Mouse (Mus musculus) intestine, postnatal 0 days (tissue): ENCODE results near the gene Pcsk6. TPM values are rescaled to one million over a fixed set of nuclear protein-coding genes. Genes with fewer than 3 reads are reported as not detected.
"Not testable (repeated sequence)": the region's sequence is repeated elsewhere in the genome, so short reads cannot be mapped to it uniquely, and the experiment has no call there.

ENCODE experiments used
- ATAC-seq: fragments of 200-750 bp; cut with Nextera tagmentation; 2 replicates; pipeline ENCODE4 v1.8.0; 2017; ENCODE audit warnings: mild to moderate bottlenecking, moderate TSS enrichment, moderate library complexity
- H3K27ac ChIP-seq: fragments of 300-500 bp; sonication (generic); 2 replicates; pipeline ENCODE4 v1.5.1; 2014; ENCODE audit warnings: mild to moderate bottlenecking, low read depth, low read length, moderate library complexity
- H3K27me3 ChIP-seq: fragments of 300-500 bp; sonication (generic); replicated peaks from 2 replicates; pipeline ENCODE4 v1.6.1; 2014; ENCODE audit warnings: low read length, mixed read lengths; ENCODE audit not compliant: control insufficient read depth, insufficient read depth
- H3K36me3 ChIP-seq: fragments of 300-500 bp; sonication (generic); 2 replicates; pipeline ENCODE4 v1.6.1; 2014; ENCODE audit warnings: mild to moderate bottlenecking, moderate library complexity; ENCODE audit not compliant: control insufficient read depth, insufficient read depth
- H3K4me1 ChIP-seq: fragments of 300-500 bp; sonication (generic); replicated peaks from 2 replicates; pipeline ENCODE4 v1.6.1; 2014; ENCODE audit warnings: antibody characterized with exemption, low read length, mixed read lengths; ENCODE audit not compliant: control insufficient read depth, insufficient read depth
- H3K4me2 ChIP-seq: fragments of 300-500 bp; sonication (generic); replicated peaks from 2 replicates; pipeline ENCODE4 v1.6.1; 2014; ENCODE audit warnings: low read depth, mild to moderate bottlenecking, moderate library complexity
- H3K4me3 ChIP-seq: fragments of 300-500 bp; sonication (generic); 2 replicates; pipeline ENCODE4 v1.5.1; 2014; ENCODE audit warnings: low read depth, low read length
- H3K9ac ChIP-seq: fragments of 300-500 bp; sonication (generic); 2 replicates; pipeline ENCODE4 v1.6.1; 2014; ENCODE audit warnings: mild to moderate bottlenecking, low read depth, low read length
- H3K9me3 ChIP-seq: fragments of 300-500 bp; sonication (generic); 2 replicates; pipeline ENCODE4 v1.6.1; 2016; ENCODE audit warnings: mixed run types; ENCODE audit not compliant: control insufficient read depth
- CTCF ChIP-seq: sonication (generic); IDR thresholded peaks from 2 replicates; pipeline ENCODE4 v1.5.1; 2016; ENCODE audit warnings: low read depth, mild to moderate bottlenecking, control low read depth, antibody characterized with exemption, moderate library complexity
- WGBS: fragments of 180-500 bp; shearing (Covaris S2); extraction: QIAGEN DNeasy Blood & Tissue Kit; methylation state at CpG from one replicate; pipeline ENCODE4 v1.1.7; 2014; 5-methylcytosine and 5-hydroxymethylcytosine counted together
- polyA plus RNA-seq: library from polyadenylated mRNA; unstranded; fragments of >200 nt; fragmentation: Nextera tagmentation; extraction: Ambion mirVana; gene quantifications from 2 replicates; pipeline ENCODE4 v1.2.1, GENCODE M21; 2015

Gene Pcsk6
- polyA plus RNA-seq, 1 experiment from 2014 or later = 4.7 TPM

DNA sequence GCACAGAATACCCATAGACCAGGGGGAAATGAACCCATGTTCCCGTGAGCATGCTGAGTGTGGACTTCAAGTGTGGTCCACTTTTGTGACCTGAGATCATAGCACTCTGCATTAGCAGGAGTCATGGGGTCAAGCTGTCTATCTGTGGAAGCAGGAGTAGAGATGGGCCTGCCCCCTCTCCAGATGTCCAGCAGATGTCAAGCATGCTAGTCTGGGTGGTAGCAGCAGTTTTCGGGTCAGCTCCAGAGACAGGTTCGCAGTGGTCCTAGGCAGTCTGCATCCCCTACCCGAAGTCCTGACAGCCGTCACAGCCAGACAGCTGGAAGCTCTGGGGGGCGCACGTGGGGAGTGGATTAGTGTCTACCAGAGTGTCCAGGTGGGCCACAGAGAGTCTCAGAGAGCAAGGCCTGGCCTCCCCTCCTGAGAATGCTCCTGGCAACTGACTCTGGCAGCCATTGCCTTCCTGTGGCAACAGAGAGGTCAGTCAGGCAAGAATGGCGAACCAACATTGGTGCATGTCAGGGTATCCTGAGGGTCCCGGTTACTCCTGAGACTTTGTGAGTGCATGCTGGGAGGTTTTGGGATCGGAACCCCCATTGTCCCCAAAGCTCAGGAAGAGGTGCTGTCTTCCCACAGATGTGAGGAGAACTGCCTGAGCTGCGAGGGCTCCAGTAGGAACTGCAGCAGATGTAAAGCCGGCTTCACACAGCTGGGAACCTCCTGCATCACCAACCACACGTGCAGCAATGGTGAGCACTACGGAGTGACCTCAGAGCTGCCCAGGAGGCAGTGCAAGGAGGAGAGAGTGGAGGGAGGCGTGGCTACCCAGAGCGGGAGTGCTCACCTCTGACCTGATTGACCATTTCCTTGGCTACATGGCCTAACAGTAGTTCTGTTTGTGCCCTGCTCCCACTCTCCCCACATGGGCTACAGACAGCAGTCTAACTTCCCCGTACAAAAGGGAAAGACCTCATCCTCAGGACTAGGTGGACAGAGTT is 185.7 kb downstream of the Pcsk6 start:
- no peak overlapping the region for H3K4me3 ChIP-seq
- ATAC-seq = 0 out of 2 replicates have a peak, but pooled peaks have one; percentile 31

GRCm38 (mm10) chr7:66047975-66048374 is 186.4 kb downstream of the Pcsk6 start:
- Histone ChIP-seq H3K27ac (no peak overlapping the region), H3K4me3 (no peak overlapping the region), H3K4me1 (no peaks in the 10 kb centered on the region), H3K9me3 (peaks cover 3% of the 10 kb centered on the region; the same call in 1 of the 2 replicates), H3K27me3 (no peaks in the 10 kb centered on the region), H3K4me2 (no peak overlapping the region), H3K36me3 (no peaks in the 10 kb centered on the region), H3K9ac (no peak overlapping the region)
- ATAC-seq = no peak
- no peak for TF ChIP-seq CTCF
- WGBS = 72% methylated on average over 4 of the region's 4 CpGs

More for the DNA sequence above, 185.7 kb downstream of the Pcsk6 start:
- no peak for TF ChIP-seq CTCF
- H3K9me3 ChIP-seq = no peaks in the 10 kb centered on the region
- H3K27ac ChIP-seq = no peak overlapping the region
- no peak overlapping the region for H3K4me2 ChIP-seq
- no peaks in the 10 kb centered on the region for H3K4me1 ChIP-seq
- no peaks in the 10 kb centered on the region for H3K36me3 ChIP-seq
- 60% methylated on average over 17 of the region's 17 CpGs for WGBS
- H3K27me3 ChIP-seq = no peaks in the 10 kb centered on the region
- H3K9ac ChIP-seq = no peak overlapping the region

DNA sequence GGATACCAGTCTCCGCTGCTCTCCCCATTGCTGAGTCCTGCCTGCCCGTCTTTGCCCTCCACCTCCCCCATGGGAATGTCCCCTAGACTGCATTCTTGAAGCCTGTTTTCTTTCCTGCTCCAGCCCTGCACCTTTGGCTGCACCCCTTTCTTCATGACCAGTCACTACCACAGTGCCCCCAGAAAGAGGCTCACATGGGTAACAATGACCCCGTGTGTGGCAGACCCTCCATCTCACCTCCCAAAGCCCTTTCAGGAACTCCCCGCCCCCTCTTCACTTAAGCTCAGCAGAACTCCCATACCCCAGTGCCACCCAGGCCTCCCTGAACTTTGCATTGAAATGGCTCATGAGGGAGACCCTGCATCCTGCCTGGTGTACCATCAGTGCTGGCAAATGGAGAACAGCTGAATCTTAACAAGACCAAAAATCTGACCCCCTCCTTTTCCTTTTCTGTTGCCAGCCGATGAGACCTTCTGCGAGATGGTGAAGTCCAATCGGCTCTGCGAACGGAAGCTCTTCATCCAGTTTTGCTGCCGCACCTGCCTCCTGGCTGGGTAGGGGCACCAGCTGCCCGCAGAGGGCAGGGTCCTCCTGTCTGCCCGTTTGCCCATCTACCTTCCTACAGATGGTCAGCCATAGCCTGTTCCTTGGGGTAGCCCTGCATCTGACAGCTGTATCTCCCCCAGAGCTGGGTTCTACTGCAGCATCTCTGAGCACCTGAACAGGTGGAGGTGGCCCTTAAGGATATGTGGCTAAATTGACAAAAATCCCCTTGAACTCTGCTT is 187.1 kb downstream of the Pcsk6 start:
- H3K9ac ChIP-seq = no peak overlapping the region
- 86% methylated on average over 12 of the region's 12 CpGs for WGBS
- no peak for ATAC-seq
- H3K4me1 ChIP-seq = no peaks in the 10 kb centered on the region
- no peaks in the 10 kb centered on the region for H3K36me3 ChIP-seq
- H3K9me3 ChIP-seq = peaks cover 3% of the 10 kb centered on the region; the same call in 1 of the 2 replicates
- no peak overlapping the region for H3K27ac ChIP-seq
- no peak for TF ChIP-seq CTCF
- H3K4me2 ChIP-seq = no peak overlapping the region
- no peak overlapping the region for H3K4me3 ChIP-seq
- no peaks in the 10 kb centered on the region for H3K27me3 ChIP-seq

- H3K27ac ChIP-seq = no peak overlapping the region
- no peak for ATAC-seq
- no peaks in the 10 kb centered on the region for H3K36me3 ChIP-seq
- no peaks in the 10 kb centered on the region for H3K4me1 ChIP-seq
- WGBS = 91% methylated on average over 4 of the region's 4 CpGs
- H3K9me3 ChIP-seq = peaks cover 3% of the 10 kb centered on the region; the same call in 1 of the 2 replicates
- no peak for TF ChIP-seq CTCF
- H3K4me2 ChIP-seq = no peak overlapping the region
- H3K9ac ChIP-seq = no peak overlapping the region
- no peaks in the 10 kb centered on the region for H3K27me3 ChIP-seq
- H3K4me3 ChIP-seq = no peak overlapping the region
These were observed 192.5 kb downstream of the Pcsk6 start for GRCm38 (mm10) chr7:66053946-66054483.

GRCm38 (mm10) chr7:66055356-66055755 is 193.8 kb downstream of the Pcsk6 start:
- not testable (repeated sequence) for H3K4me1 ChIP-seq, H3K4me2 ChIP-seq, H3K4me3 ChIP-seq, ATAC-seq, H3K9me3 ChIP-seq, H3K36me3 ChIP-seq, H3K27ac ChIP-seq, H3K27me3 ChIP-seq, H3K9ac ChIP-seq
- WGBS = 12% methylated on average over 2 of the region's 2 CpGs
- TF ChIP-seq CTCF = peak; percentile 77

DNA sequence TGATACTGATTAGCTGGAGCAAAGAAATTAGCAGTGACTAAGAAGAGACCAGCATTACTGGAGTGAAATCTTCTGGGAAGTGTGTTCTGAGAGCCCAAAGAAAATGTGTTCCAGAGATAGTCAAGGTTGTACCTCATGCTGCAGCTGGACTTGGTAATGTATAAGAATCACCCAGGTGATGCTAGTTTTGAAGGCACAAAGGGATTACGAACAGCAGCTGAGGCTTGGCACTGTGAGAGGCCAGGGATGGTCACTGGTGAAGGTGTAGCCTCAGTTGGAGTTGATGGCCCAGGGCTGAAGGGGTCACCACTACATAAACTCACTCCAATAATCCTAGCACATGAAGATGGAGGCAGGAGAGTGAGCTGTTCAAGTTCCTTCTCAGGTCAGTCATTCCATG is 197.2 kb downstream of the Pcsk6 start, which contains the start of gene Snrpa1:
TSS of gene Snrpa1 (plus strand) at position 301 of the 400 bp plus-strand sequence.
- TF ChIP-seq CTCF = no peak
- peak within 1 kb of the TSS; percentile 81 for H3K4me2 ChIP-seq
- H3K27ac ChIP-seq = no peak within 1 kb of the TSS
- WGBS = 76% methylated on average over 1 of the region's 1 CpGs
- ATAC-seq = no peak
- no peaks in the 10 kb centered on the region for H3K27me3 ChIP-seq
- no peaks in the 10 kb centered on the region for H3K9me3 ChIP-seq
- peaks cover 6% of the 10 kb centered on the region; the same call in 1 of the 2 replicates for H3K4me1 ChIP-seq
- peaks cover 11% of the 10 kb centered on the region for H3K36me3 ChIP-seq
- 0 out of 2 replicates have a peak within 1 kb of the TSS, but pooled peaks have one; percentile 81 for H3K9ac ChIP-seq
- H3K4me3 ChIP-seq = peak within 1 kb of the TSS; percentile 87
